Mouse (Mus musculus) neural tube, embryonic 14.5 days (tissue): Measurements from ENCODE around the gene Bcap29. TPM values are rescaled to one million over a fixed set of nuclear protein-coding genes. Genes with fewer than 3 reads are reported as not detected.
A peak's percentile ranks its signal among the peaks of the same experiment; 100 is the strongest.

Source experiments
- ATAC-seq: fragments of 200-750 bp; cut with Nextera tagmentation; 2 replicates; pipeline ENCODE4 v1.8.0; 2017; ENCODE audit warnings: low read depth, mild to moderate bottlenecking, moderate TSS enrichment, moderate library complexity
- H3K27ac ChIP-seq: fragments of 300-500 bp; sonication (generic); 2 replicates; pipeline ENCODE4 v1.5.1; 2014; ENCODE audit warnings: low read depth, mild to moderate bottlenecking, control low read depth, low read length, moderate library complexity, mixed read lengths
- H3K27me3 ChIP-seq: fragments of 300-500 bp; sonication (generic); 2 replicates; pipeline ENCODE4 v1.6.1; 2014; ENCODE audit warnings: low read length; ENCODE audit not compliant: control insufficient read depth, insufficient read depth
- H3K36me3 ChIP-seq: fragments of 300-500 bp; sonication (generic); 2 replicates; pipeline ENCODE4 v1.6.1; 2014; ENCODE audit warnings: low read length, mixed read lengths; ENCODE audit not compliant: control insufficient read depth, insufficient read depth
- H3K4me1 ChIP-seq: fragments of 300-500 bp; sonication (generic); 2 replicates; pipeline ENCODE4 v1.6.1; 2014; ENCODE audit warnings: low read length; ENCODE audit not compliant: control insufficient read depth, insufficient read depth
- H3K4me2 ChIP-seq: fragments of 300-500 bp; sonication (generic); 2 replicates; pipeline ENCODE4 v1.6.1; 2014; ENCODE audit warnings: mild to moderate bottlenecking, low read depth, low read length, control low read depth
- H3K4me3 ChIP-seq: fragments of 300-500 bp; sonication (generic); 2 replicates; pipeline ENCODE4 v1.5.1; 2014; ENCODE audit warnings: low read depth, low read length, control low read depth, mixed read lengths
- H3K9ac ChIP-seq: fragments of 300-500 bp; sonication (generic); replicated peaks from 2 replicates; pipeline ENCODE4 v1.6.1; 2014; ENCODE audit warnings: low read depth, mild to moderate bottlenecking, control low read depth, low read length, mixed read lengths
- H3K9me3 ChIP-seq: fragments of 300-500 bp; sonication (generic); 2 replicates; pipeline ENCODE4 v1.6.1; 2016; ENCODE audit warnings: low read length; ENCODE audit not compliant: control insufficient read depth
- WGBS: fragments of 180-500 bp; shearing (Covaris S2); extraction: QIAGEN DNeasy Blood & Tissue Kit; methylation state at CpG from one replicate; pipeline ENCODE4 v1.1.7; 2014; 5-methylcytosine and 5-hydroxymethylcytosine counted together
- polyA plus RNA-seq: library from polyadenylated mRNA; unstranded; fragments of >200 nt; fragmentation: Nextera tagmentation; extraction: Ambion mirVana; gene quantifications from 2 replicates; pipeline ENCODE4 v1.2.1, GENCODE M21; 2014

Gene Bcap29
- polyA plus RNA-seq, 1 experiment from 2014 or later = 33.7 TPM

- no peak for ATAC-seq
- Histone ChIP-seq H3K4me2 (no peak overlapping the region), H3K9me3 (no peaks in the 10 kb centered on the region), H3K9ac (no peak overlapping the region), H3K36me3 (no peaks in the 10 kb centered on the region), H3K4me1 (peaks cover 6% of the 10 kb centered on the region; the same call in 1 of the 2 replicates), H3K27me3 (peaks cover 17% of the 10 kb centered on the region), H3K4me3 (no peak overlapping the region), H3K27ac (no peak overlapping the region)
- WGBS = 83% methylated on average over 5 of the region's 5 CpGs
These were observed 73.7 kb downstream of the Bcap29 start for GRCm38 (mm10) chr12:31560712-31561111.

- 18% methylated on average over 5 of the region's 5 CpGs for WGBS
- H3K27ac ChIP-seq = no peak overlapping the region
- peaks cover 18% of the 10 kb centered on the region for H3K27me3 ChIP-seq
- ATAC-seq = no peak
- no peak overlapping the region for H3K9ac ChIP-seq
- peak overlapping the region; percentile 57 for H3K4me3 ChIP-seq
- peak overlapping the region; percentile 99; the same call in 1 of the 2 replicates for H3K4me2 ChIP-seq
- peaks cover 6% of the 10 kb centered on the region; the same call in 1 of the 2 replicates for H3K4me1 ChIP-seq
- H3K9me3 ChIP-seq = no peaks in the 10 kb centered on the region
- no peaks in the 10 kb centered on the region for H3K36me3 ChIP-seq
These were observed 74.5 kb downstream of the Bcap29 start for GRCm38 (mm10) chr12:31560002-31560401.

GRCm38 (mm10) chr12:31554371-31554770 is 80.1 kb downstream of the Bcap29 start:
- no peak for ATAC-seq
- H3K9me3 ChIP-seq = no peaks in the 10 kb centered on the region

GRCm38 (mm10) chr12:31551252-31551651 is 83.2 kb downstream of the Bcap29 start:
- no peak overlapping the region for H3K9ac ChIP-seq
- H3K9me3 ChIP-seq = no peaks in the 10 kb centered on the region
- H3K4me3 ChIP-seq = no peak overlapping the region
- H3K36me3 ChIP-seq = no peaks in the 10 kb centered on the region
- ATAC-seq = no peak
- peaks cover 7% of the 10 kb centered on the region; the same call in 1 of the 2 replicates for H3K27me3 ChIP-seq
- no peaks in the 10 kb centered on the region for H3K4me1 ChIP-seq
- H3K27ac ChIP-seq = no peak overlapping the region
- no peak overlapping the region for H3K4me2 ChIP-seq
- 88% methylated on average over 1 of the region's 1 CpGs for WGBS

More at GRCm38 (mm10) chr12:31554371-31554770, 80.1 kb downstream of the Bcap29 start:
- no peak overlapping the region for H3K9ac ChIP-seq
- H3K4me1 ChIP-seq = peaks cover 1% of the 10 kb centered on the region; the same call in 1 of the 2 replicates
- WGBS = 77% methylated on average over 1 of the region's 1 CpGs
- H3K36me3 ChIP-seq = no peaks in the 10 kb centered on the region
- H3K27ac ChIP-seq = no peak overlapping the region
- peaks cover 13% of the 10 kb centered on the region for H3K27me3 ChIP-seq
- no peak overlapping the region for H3K4me2 ChIP-seq
- no peak overlapping the region for H3K4me3 ChIP-seq

- Histone ChIP-seq H3K9me3 (no peaks in the 10 kb centered on the region), H3K9ac (no peak overlapping the region), H3K27me3 (no peaks in the 10 kb centered on the region), H3K27ac (no peak overlapping the region), H3K36me3 (no peaks in the 10 kb centered on the region), H3K4me2 (no peak overlapping the region), H3K4me3 (no peak overlapping the region), H3K4me1 (no peaks in the 10 kb centered on the region)
- ATAC-seq = no peak
- 76% methylated on average over 1 of the region's 1 CpGs for WGBS
These were observed 88.4 kb downstream of the Bcap29 start for GRCm38 (mm10) chr12:31546061-31546460.

- no peaks in the 10 kb centered on the region for H3K36me3 ChIP-seq
- no peaks in the 10 kb centered on the region for H3K27me3 ChIP-seq
- no peaks in the 10 kb centered on the region for H3K9me3 ChIP-seq
- H3K4me3 ChIP-seq = no peak overlapping the region
- H3K4me2 ChIP-seq = no peak overlapping the region
- no peak for ATAC-seq
- H3K27ac ChIP-seq = no peak overlapping the region
- 64% methylated on average over 2 of the region's 2 CpGs for WGBS
- H3K9ac ChIP-seq = no peak overlapping the region
- H3K4me1 ChIP-seq = no peaks in the 10 kb centered on the region
These were observed 89.2 kb downstream of the Bcap29 start for GRCm38 (mm10) chr12:31545219-31545618.

GRCm38 (mm10) chr12:31541541-31541940 is 92.9 kb downstream of the Bcap29 start:
- H3K27me3 ChIP-seq = no peaks in the 10 kb centered on the region
- H3K4me1 ChIP-seq = no peaks in the 10 kb centered on the region
- H3K4me3 ChIP-seq = no peak overlapping the region
- no peaks in the 10 kb centered on the region for H3K9me3 ChIP-seq
- H3K4me2 ChIP-seq = no peak overlapping the region
- H3K27ac ChIP-seq = no peak overlapping the region
- WGBS = 80% methylated on average over 5 of the region's 5 CpGs
- ATAC-seq = no peak
- no peak overlapping the region for H3K9ac ChIP-seq
- H3K36me3 ChIP-seq = no peaks in the 10 kb centered on the region

Other genes starting within 250 kb of the Bcap29 start
- 0.19 and 0.72 TPM in 2 replicates for gene Slc26a3, start 243.8 kb downstream of the Bcap29 start, polyA plus RNA-seq
- gene Cbll1, start 135.0 kb downstream of the Bcap29 start, polyA plus RNA-seq = 21.2 and 22.2 TPM in 2 replicates
- gene Slc26a4, start 74.7 kb downstream of the Bcap29 start, polyA plus RNA-seq = 0.11 TPM in 1 of 2 replicates, not detected in the other
- 7.3 and 9.0 TPM in 2 replicates for gene Dus4l, start 20.2 kb upstream of the Bcap29 start, polyA plus RNA-seq
- gene Cog5, start 20.2 kb upstream of the Bcap29 start, polyA plus RNA-seq = 40.1 and 43.5 TPM in 2 replicates
- 29.3 and 32.5 TPM in 2 replicates for gene Gpr22, start 79.3 kb upstream of the Bcap29 start, polyA plus RNA-seq